Mouse (Mus musculus): Measurements from ENCODE around the gene Irf3. TPM values are rescaled to one million over a fixed set of nuclear protein-coding genes. Genes with fewer than 3 reads are reported as not detected.

Gene Irf3
- polyA plus RNA-seq, 1 experiment: 87.0 TPM

- H3K27me3 ChIP-seq (replicated peaks): no peaks in the 10 kb centered on the region
- peaks cover 74% of the 10 kb centered on the region for H3K4me1 ChIP-seq
- no peak for TF ChIP-seq GATA1 (IDR thresholded peaks at IDR 0.05; ENCODE audit: borderline replicate concordance, low read length)
- TF ChIP-seq FLI1 (IDR thresholded peaks at IDR 0.05; ENCODE audit: low read length): no peak
- peak overlapping the region; percentile 16 for H3K4me3 ChIP-seq (replicated peaks)
- peaks cover 98% of the 10 kb centered on the region for H3K36me3 ChIP-seq (replicated peaks; ENCODE audit: low read length)
- H3K9me3 ChIP-seq: no peaks in the 10 kb centered on the region
Measured at GRCm38 (mm10) chr7:45005321-45005992, 8.0 kb downstream of the Irf3 start.

- peaks cover 97% of the 10 kb centered on the region for H3K36me3 ChIP-seq (replicated peaks; ENCODE audit: low read length)
- H3K4me1 ChIP-seq: peaks cover 67% of the 10 kb centered on the region
- H3K4me3 ChIP-seq (replicated peaks): no peak overlapping the region
- H3K9me3 ChIP-seq: no peaks in the 10 kb centered on the region
- H3K27me3 ChIP-seq (replicated peaks): no peaks in the 10 kb centered on the region
- TF ChIP-seq GATA1 (IDR thresholded peaks at IDR 0.05; ENCODE audit: borderline replicate concordance, low read length): no peak
- no peak for TF ChIP-seq FLI1 (IDR thresholded peaks at IDR 0.05; ENCODE audit: low read length)
Measured at GRCm38 (mm10) chr7:45006503-45006902, 9.1 kb downstream of the Irf3 start.

DNA sequence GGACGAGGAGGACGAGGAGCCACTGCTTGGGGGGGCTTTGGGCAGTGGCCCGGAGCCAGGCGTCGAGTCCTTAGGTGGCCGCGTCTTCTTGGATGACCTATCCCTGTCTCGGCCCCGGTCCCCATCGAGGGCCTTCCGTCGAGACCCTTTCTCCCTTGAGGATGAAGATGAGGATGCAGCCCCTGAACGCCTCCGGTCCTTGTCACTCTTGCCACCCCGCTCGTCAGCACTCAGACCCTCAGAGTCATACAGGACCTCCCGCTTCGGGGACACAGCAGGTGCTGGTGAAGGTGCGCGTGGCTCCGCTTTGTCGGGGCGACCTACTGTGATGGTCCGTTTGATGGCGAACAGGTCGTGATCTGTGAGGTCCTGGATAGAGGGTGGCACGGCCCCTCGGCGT, 9.7 kb downstream of the Irf3 start:
- no peaks in the 10 kb centered on the region for H3K27me3 ChIP-seq (replicated peaks)
- TF ChIP-seq GATA1 (IDR thresholded peaks at IDR 0.05; ENCODE audit: borderline replicate concordance, low read length) (no peak), FLI1 (IDR thresholded peaks at IDR 0.05; ENCODE audit: low read length) (no peak)
- H3K36me3 ChIP-seq (replicated peaks; ENCODE audit: low read length): peaks cover 97% of the 10 kb centered on the region
- peaks cover 67% of the 10 kb centered on the region for H3K4me1 ChIP-seq
- H3K4me3 ChIP-seq (replicated peaks): no peak overlapping the region
- no peaks in the 10 kb centered on the region for H3K9me3 ChIP-seq

DNA sequence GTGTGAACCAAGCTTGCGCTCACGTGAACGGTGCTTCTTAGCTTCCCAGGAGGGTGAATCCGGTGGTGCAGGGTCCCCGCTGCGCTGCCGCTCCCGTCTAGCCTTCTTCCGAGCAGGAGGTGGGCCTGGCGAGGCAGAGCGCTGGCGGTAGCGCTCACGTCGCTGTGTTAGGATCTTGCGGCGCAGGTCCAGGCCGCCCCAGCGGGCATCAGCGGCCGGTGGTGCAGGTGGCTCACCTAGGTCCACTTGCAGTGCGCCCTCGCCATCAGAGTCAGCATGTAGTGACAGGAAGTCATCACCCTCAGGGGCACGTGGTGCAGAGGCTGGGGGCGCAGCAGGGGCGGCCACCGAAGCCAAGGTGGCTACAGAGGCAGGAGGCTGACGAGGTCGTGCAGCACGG, 10.4 kb downstream of the Irf3 start:
- peaks cover 97% of the 10 kb centered on the region for H3K36me3 ChIP-seq (replicated peaks; ENCODE audit: low read length)
- H3K4me1 ChIP-seq: peaks cover 67% of the 10 kb centered on the region
- TF ChIP-seq GATA1 (IDR thresholded peaks at IDR 0.05; ENCODE audit: borderline replicate concordance, low read length) (no peak), FLI1 (IDR thresholded peaks at IDR 0.05; ENCODE audit: low read length) (no peak)

GRCm38 (mm10) chr7:45008411-45008810, 11.0 kb downstream of the Irf3 start:
- Histone ChIP-seq H3K27me3 (replicated peaks) (no peaks in the 10 kb centered on the region), H3K9me3 (no peaks in the 10 kb centered on the region), H3K4me3 (replicated peaks) (no peak overlapping the region), H3K36me3 (replicated peaks; ENCODE audit: low read length) (peaks cover 97% of the 10 kb centered on the region), H3K4me1 (peaks cover 67% of the 10 kb centered on the region)
- TF ChIP-seq GATA1 (IDR thresholded peaks at IDR 0.05; ENCODE audit: borderline replicate concordance, low read length) (no peak), FLI1 (IDR thresholded peaks at IDR 0.05; ENCODE audit: low read length) (no peak)

More for the DNA sequence above, 10.4 kb downstream of the Irf3 start:
- H3K9me3 ChIP-seq: no peaks in the 10 kb centered on the region
- no peak overlapping the region for H3K4me3 ChIP-seq (replicated peaks)
- no peaks in the 10 kb centered on the region for H3K27me3 ChIP-seq (replicated peaks)

DNA sequence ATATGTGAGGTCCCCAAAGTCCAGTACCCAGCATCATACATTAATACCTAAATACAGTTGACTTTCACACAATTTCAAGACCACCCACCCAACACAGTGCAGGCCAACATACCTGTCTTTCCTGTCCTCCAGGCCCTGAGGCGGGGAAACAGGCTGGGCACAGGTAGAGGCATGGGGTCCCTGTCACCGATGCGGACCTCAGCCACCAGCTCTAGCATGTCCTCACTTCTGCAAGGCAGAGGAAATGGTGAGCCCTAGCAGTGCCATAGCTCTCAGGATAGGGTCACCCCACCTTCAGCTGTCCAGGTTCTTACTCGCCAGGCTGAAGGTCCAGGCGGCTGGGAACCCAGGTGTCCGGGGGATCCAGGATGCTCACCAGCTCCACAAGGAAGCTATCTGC, 14.6 kb downstream of the Irf3 start:
- Histone ChIP-seq H3K27me3 (replicated peaks) (no peaks in the 10 kb centered on the region), H3K4me3 (replicated peaks) (no peak overlapping the region), H3K9me3 (no peaks in the 10 kb centered on the region), H3K36me3 (replicated peaks; ENCODE audit: low read length) (peaks cover 73% of the 10 kb centered on the region), H3K4me1 (peaks cover 50% of the 10 kb centered on the region)
- TF ChIP-seq GATA1 (IDR thresholded peaks at IDR 0.05; ENCODE audit: borderline replicate concordance, low read length): no peak
- TF ChIP-seq FLI1 (IDR thresholded peaks at IDR 0.05; ENCODE audit: low read length): no peak

- Histone ChIP-seq H3K4me3 (replicated peaks) (no peak overlapping the region), H3K36me3 (replicated peaks; ENCODE audit: low read length) (peaks cover 65% of the 10 kb centered on the region)
Measured at GRCm38 (mm10) chr7:45012824-45013223, 15.4 kb downstream of the Irf3 start.

GRCm38 (mm10) chr7:45013366-45014095, 16.1 kb downstream of the Irf3 start:
- H3K4me3 ChIP-seq (replicated peaks): no peak overlapping the region

More at GRCm38 (mm10) chr7:45012824-45013223, 15.4 kb downstream of the Irf3 start:
- TF ChIP-seq GATA1 (IDR thresholded peaks at IDR 0.05; ENCODE audit: borderline replicate concordance, low read length) (no peak), FLI1 (IDR thresholded peaks at IDR 0.05; ENCODE audit: low read length) (no peak)
- Histone ChIP-seq H3K27me3 (replicated peaks) (no peaks in the 10 kb centered on the region), H3K4me1 (peaks cover 47% of the 10 kb centered on the region), H3K9me3 (no peaks in the 10 kb centered on the region)

DNA sequence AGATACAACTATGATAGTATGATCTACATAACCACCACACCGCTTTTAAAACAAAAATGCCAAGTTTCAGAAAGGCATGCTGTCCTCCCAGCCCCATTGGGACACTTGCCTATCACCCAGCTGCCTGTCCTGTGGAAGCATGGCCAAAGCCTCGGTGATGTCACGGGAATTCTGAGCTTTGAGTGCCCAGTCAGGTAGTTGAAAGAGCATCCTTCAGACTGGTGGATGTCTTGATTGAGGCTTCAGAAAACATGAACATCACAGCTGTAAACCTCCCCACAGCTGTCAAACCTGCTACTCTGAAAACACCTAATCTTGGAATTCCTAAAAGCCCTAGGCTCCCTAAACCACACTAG, 16.6 kb downstream of the Irf3 start:
- Histone ChIP-seq H3K4me1 (peaks cover 56% of the 10 kb centered on the region), H3K27me3 (replicated peaks) (no peaks in the 10 kb centered on the region), H3K9me3 (no peaks in the 10 kb centered on the region), H3K4me3 (replicated peaks) (no peak overlapping the region), H3K36me3 (replicated peaks; ENCODE audit: low read length) (peaks cover 53% of the 10 kb centered on the region)
- TF ChIP-seq FLI1 (IDR thresholded peaks at IDR 0.05; ENCODE audit: low read length): no peak

More at GRCm38 (mm10) chr7:45013366-45014095, 16.1 kb downstream of the Irf3 start:
- H3K27me3 ChIP-seq (replicated peaks): no peaks in the 10 kb centered on the region
- H3K4me1 ChIP-seq: peaks cover 51% of the 10 kb centered on the region
- peaks cover 58% of the 10 kb centered on the region for H3K36me3 ChIP-seq (replicated peaks; ENCODE audit: low read length)
- no peak for TF ChIP-seq GATA1 (IDR thresholded peaks at IDR 0.05; ENCODE audit: borderline replicate concordance, low read length)
- no peak for TF ChIP-seq FLI1 (IDR thresholded peaks at IDR 0.05; ENCODE audit: low read length)
- no peaks in the 10 kb centered on the region for H3K9me3 ChIP-seq

DNA sequence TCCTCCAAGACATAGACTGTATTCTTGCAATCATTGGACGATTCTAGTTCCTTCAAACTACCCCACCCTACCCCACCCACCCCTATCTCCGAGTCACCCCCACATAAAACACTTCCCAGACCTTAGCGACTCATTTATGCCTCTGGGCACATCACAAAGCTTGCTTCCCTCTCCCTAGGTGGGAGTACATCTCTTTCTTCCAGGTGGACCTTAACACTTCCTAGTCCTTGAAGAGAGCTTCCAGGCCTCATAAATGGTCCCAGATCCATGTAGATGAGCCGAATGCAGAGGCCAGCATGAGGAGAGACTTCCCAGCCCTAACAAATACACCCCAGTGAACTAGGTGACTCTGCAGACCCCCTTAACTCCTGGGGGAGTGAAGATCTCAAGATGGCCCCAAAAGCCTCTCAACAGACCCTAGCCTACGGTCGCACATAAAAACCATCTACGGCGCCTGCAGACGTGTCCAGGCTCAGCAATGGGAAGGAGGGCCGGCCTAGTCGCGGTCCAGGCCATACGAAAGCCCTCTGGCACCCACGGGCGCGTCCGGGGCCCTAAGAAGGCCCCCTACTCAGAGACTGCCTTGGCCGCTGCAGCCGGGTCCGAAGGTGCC, 18.0 kb downstream of the Irf3 start:
- no peak for TF ChIP-seq FLI1 (IDR thresholded peaks at IDR 0.05; ENCODE audit: low read length)
- peaks cover 69% of the 10 kb centered on the region for H3K4me1 ChIP-seq
- H3K9me3 ChIP-seq: no peaks in the 10 kb centered on the region
- peaks cover 48% of the 10 kb centered on the region for H3K36me3 ChIP-seq (replicated peaks; ENCODE audit: low read length)
- no peaks in the 10 kb centered on the region for H3K27me3 ChIP-seq (replicated peaks)
- peak overlapping the region; percentile 97 for H3K4me3 ChIP-seq (replicated peaks)
